Mouse (Mus musculus): ENCODE results near the gene Mthfsd. TPM values are rescaled to one million over a fixed set of nuclear protein-coding genes. Genes with fewer than 3 reads are reported as not detected.

Mthfsd gene
- polyA plus RNA-seq, 1 experiment from 2014 or later, result 65.9 TPM

- no peak for ATAC-seq (ENCODE audit: insufficient number of reproducible peaks, insufficient read depth, low FRiP score, low read depth)
- no peak overlapping the region for H3K27ac ChIP-seq (ENCODE audit: low read length)
- no peaks in the 10 kb centered on the region for H3K9me3 ChIP-seq (ENCODE audit: control insufficient read depth, low read depth, low read length)
- H3K4me1 ChIP-seq (ENCODE audit: control insufficient read depth, insufficient read depth, low read length), result peaks cover 8% of the 10 kb centered on the region; the same call in 1 of the 2 replicates
- 18% methylated on average over 5 of the region's 5 CpGs for WGBS
- H3K4me2 ChIP-seq (replicated peaks; ENCODE audit: low read depth, low read length), result peak overlapping the region; percentile 88
- peaks cover 17% of the 10 kb centered on the region; the same call in 1 of the 2 replicates for H3K36me3 ChIP-seq (ENCODE audit: control insufficient read depth, insufficient read depth, low read length)
- H3K27me3 ChIP-seq (ENCODE audit: control insufficient read depth, insufficient read depth, low read length), result 0 out of 2 replicates have a peak, but pooled peaks cover 3% of the 10 kb centered on the region
- peak overlapping the region; percentile 85; the same call in 1 of the 2 replicates for H3K9ac ChIP-seq (replicated peaks; ENCODE audit: low read depth, low read length)
- H3K4me3 ChIP-seq (ENCODE audit: low read depth, low read length), result peak overlapping the region; percentile 90
Measured at GRCm38 (mm10) chr8:121108657-121109056, 465 bp upstream of the Mthfsd start.

- no peak overlapping the region for H3K9ac ChIP-seq (replicated peaks; ENCODE audit: low read depth, low read length)
- no peaks in the 10 kb centered on the region for H3K27me3 ChIP-seq (ENCODE audit: control insufficient read depth, insufficient read depth, low read length)
- H3K9me3 ChIP-seq (ENCODE audit: control insufficient read depth, low read depth, low read length), result no peaks in the 10 kb centered on the region
- no peak overlapping the region for H3K4me2 ChIP-seq (replicated peaks; ENCODE audit: low read depth, low read length)
- H3K36me3 ChIP-seq (ENCODE audit: control insufficient read depth, insufficient read depth, low read length), result peaks cover 52% of the 10 kb centered on the region
- H3K27ac ChIP-seq (ENCODE audit: low read length), result no peak overlapping the region
- H3K4me3 ChIP-seq (ENCODE audit: low read depth, low read length), result no peak overlapping the region
- WGBS, result 51% methylated on average over 17 of the region's 17 CpGs
- H3K4me1 ChIP-seq (ENCODE audit: control insufficient read depth, insufficient read depth, low read length), result peaks cover 8% of the 10 kb centered on the region; the same call in 1 of the 2 replicates
- ATAC-seq (ENCODE audit: insufficient number of reproducible peaks, insufficient read depth, low FRiP score, low read depth), result no peak
Measured at GRCm38 (mm10) chr8:121104049-121104818, 4.0 kb downstream of the Mthfsd start.

- H3K9me3 ChIP-seq (ENCODE audit: control insufficient read depth, low read depth, low read length), result no peaks in the 10 kb centered on the region
- no peak overlapping the region for H3K9ac ChIP-seq (replicated peaks; ENCODE audit: low read depth, low read length)
- no peak overlapping the region for H3K4me2 ChIP-seq (replicated peaks; ENCODE audit: low read depth, low read length)
- no peak for ATAC-seq (ENCODE audit: insufficient number of reproducible peaks, insufficient read depth, low FRiP score, low read depth)
- H3K36me3 ChIP-seq (ENCODE audit: control insufficient read depth, insufficient read depth, low read length), result peaks cover 11% of the 10 kb centered on the region; the same call in 1 of the 2 replicates
- H3K4me1 ChIP-seq (ENCODE audit: control insufficient read depth, insufficient read depth, low read length), result peaks cover 13% of the 10 kb centered on the region
- no peak overlapping the region for H3K27ac ChIP-seq (ENCODE audit: low read length)
- WGBS, result 63% methylated on average over 6 of the region's 6 CpGs
- H3K4me3 ChIP-seq (ENCODE audit: low read depth, low read length), result no peak overlapping the region
- H3K27me3 ChIP-seq (ENCODE audit: control insufficient read depth, insufficient read depth, low read length), result peaks cover 11% of the 10 kb centered on the region; the same call in 1 of the 2 replicates
Measured at GRCm38 (mm10) chr8:121093496-121093895, 14.7 kb downstream of the Mthfsd start.

- H3K36me3 ChIP-seq (ENCODE audit: control insufficient read depth, insufficient read depth, low read length), result peaks cover 8% of the 10 kb centered on the region; the same call in 1 of the 2 replicates
- peak; percentile 25; the same call in 1 of the 2 replicates for ATAC-seq (ENCODE audit: insufficient number of reproducible peaks, insufficient read depth, low FRiP score, low read depth)
- WGBS, result 1% methylated on average over 16 of the region's 16 CpGs
- 0 out of 2 replicates have a peak overlapping the region, but pooled peaks have one; percentile 7 for H3K4me2 ChIP-seq (replicated peaks; ENCODE audit: low read depth, low read length)
- H3K9me3 ChIP-seq (ENCODE audit: control insufficient read depth, low read depth, low read length), result no peaks in the 10 kb centered on the region
- H3K4me1 ChIP-seq (ENCODE audit: control insufficient read depth, insufficient read depth, low read length), result peaks cover 13% of the 10 kb centered on the region
- no peak overlapping the region for H3K4me3 ChIP-seq (ENCODE audit: low read depth, low read length)
- H3K27ac ChIP-seq (ENCODE audit: low read length), result 0 out of 2 replicates have a peak overlapping the region, but pooled peaks have one; percentile 16
- H3K9ac ChIP-seq (replicated peaks; ENCODE audit: low read depth, low read length), result no peak overlapping the region
- peaks cover 11% of the 10 kb centered on the region; the same call in 1 of the 2 replicates for H3K27me3 ChIP-seq (ENCODE audit: control insufficient read depth, insufficient read depth, low read length)
Measured at GRCm38 (mm10) chr8:121092627-121093026, 15.6 kb downstream of the Mthfsd start.

- Histone ChIP-seq H3K9ac (replicated peaks; ENCODE audit: low read depth, low read length) (no peak overlapping the region), H3K27ac (ENCODE audit: low read length) (0 out of 2 replicates have a peak overlapping the region, but pooled peaks have one; percentile 16), H3K27me3 (ENCODE audit: control insufficient read depth, insufficient read depth, low read length) (peaks cover 11% of the 10 kb centered on the region; the same call in 1 of the 2 replicates), H3K36me3 (ENCODE audit: control insufficient read depth, insufficient read depth, low read length) (peaks cover 7% of the 10 kb centered on the region; the same call in 1 of the 2 replicates), H3K4me2 (replicated peaks; ENCODE audit: low read depth, low read length) (0 out of 2 replicates have a peak overlapping the region, but pooled peaks have one; percentile 78), H3K4me1 (ENCODE audit: control insufficient read depth, insufficient read depth, low read length) (peaks cover 13% of the 10 kb centered on the region), H3K4me3 (ENCODE audit: low read depth, low read length) (no peak overlapping the region), H3K9me3 (ENCODE audit: control insufficient read depth, low read depth, low read length) (no peaks in the 10 kb centered on the region)
- 24% methylated on average over 6 of the region's 6 CpGs for WGBS
- ATAC-seq (ENCODE audit: insufficient number of reproducible peaks, insufficient read depth, low FRiP score, low read depth), result peak; percentile 16; the same call in 1 of the 2 replicates
Measured at GRCm38 (mm10) chr8:121092141-121092540, 16.1 kb downstream of the Mthfsd start.

GRCm38 (mm10) chr8:121090716-121091115, 17.5 kb downstream of the Mthfsd start:
- H3K4me1 ChIP-seq (ENCODE audit: control insufficient read depth, insufficient read depth, low read length), result peaks cover 13% of the 10 kb centered on the region
- peak overlapping the region; percentile 69; the same call in 1 of the 2 replicates for H3K27ac ChIP-seq (ENCODE audit: low read length)
- no peaks in the 10 kb centered on the region for H3K9me3 ChIP-seq (ENCODE audit: control insufficient read depth, low read depth, low read length)
- peak overlapping the region; percentile 78 for H3K4me2 ChIP-seq (replicated peaks; ENCODE audit: low read depth, low read length)
- no peak for ATAC-seq (ENCODE audit: insufficient number of reproducible peaks, insufficient read depth, low FRiP score, low read depth)
- peaks cover 17% of the 10 kb centered on the region for H3K27me3 ChIP-seq (ENCODE audit: control insufficient read depth, insufficient read depth, low read length)
- H3K4me3 ChIP-seq (ENCODE audit: low read depth, low read length), result no peak overlapping the region
- H3K9ac ChIP-seq (replicated peaks; ENCODE audit: low read depth, low read length), result peak overlapping the region; percentile 92
- peaks cover 8% of the 10 kb centered on the region; the same call in 1 of the 2 replicates for H3K36me3 ChIP-seq (ENCODE audit: control insufficient read depth, insufficient read depth, low read length)
- 0% methylated on average over 1 of the region's 1 CpGs for WGBS

- peak overlapping the region; percentile 78 for H3K4me2 ChIP-seq (replicated peaks; ENCODE audit: low read depth, low read length)
- WGBS, result 9% methylated on average over 32 of the region's 32 CpGs
- H3K36me3 ChIP-seq (ENCODE audit: control insufficient read depth, insufficient read depth, low read length), result peaks cover 8% of the 10 kb centered on the region; the same call in 1 of the 2 replicates
- no peaks in the 10 kb centered on the region for H3K9me3 ChIP-seq (ENCODE audit: control insufficient read depth, low read depth, low read length)
- peaks cover 13% of the 10 kb centered on the region for H3K4me1 ChIP-seq (ENCODE audit: control insufficient read depth, insufficient read depth, low read length)
- peak overlapping the region; percentile 75 for H3K27ac ChIP-seq (ENCODE audit: low read length)
- H3K9ac ChIP-seq (replicated peaks; ENCODE audit: low read depth, low read length), result peak overlapping the region; percentile 92
- no peak for ATAC-seq (ENCODE audit: insufficient number of reproducible peaks, insufficient read depth, low FRiP score, low read depth)
- peaks cover 17% of the 10 kb centered on the region for H3K27me3 ChIP-seq (ENCODE audit: control insufficient read depth, insufficient read depth, low read length)
- peak overlapping the region; percentile 69 for H3K4me3 ChIP-seq (ENCODE audit: low read depth, low read length)
Measured at GRCm38 (mm10) chr8:121089631-121090380, 18.4 kb downstream of the Mthfsd start.

All from stomach, embryonic 14.5 days (tissue).